20 mouse cellular contexts compared by ENCODE assay signal in genomic region chr15:85690875-85691274, GRCm38 (mm10). TPM values are rescaled to one million over a fixed set of nuclear protein-coding genes. Genes with fewer than 3 reads are reported as not detected.
A peak's percentile ranks its signal among the peaks of the same experiment; 100 is the strongest.
DNase-seq lines count a peak whose midpoint lies in the region; TF ChIP-seq lines count a peak whose summit lies in the region.
"Had no signal": no experiment of that assay in that cellular context is flagged by ENCODE, and none has a peak within 500 bp of the region (broad histone marks: within the 10 kb centered on the region; RNA-seq: fewer than 3 reads in every experiment).

No protein-coding gene starts in this region.

- no peak for TF ChIP-seq CTCF in gastrocnemius, adult 2 months (IDR thresholded peaks at IDR 0.05)
- TF ChIP-seq CTCF in layer of hippocampus, adult 2 months (conservative IDR thresholded peaks at IDR 0.05): no peak

- intact Hi-C loops in gastrocnemius, adult 2 months (cut with DNase I): no loop called here
- intact Hi-C loops in gastrocnemius, postnatal 14 days (cut with DNase I; ENCODE audit: low total_unique reads): no loop called here

- H3K4me3 ChIP-seq in gastrocnemius, adult 2 months: 0 out of 2 replicates have a peak overlapping the region, but pooled peaks have one; percentile 15
- no peak overlapping the region for H3K4me3 ChIP-seq in layer of hippocampus, adult 2 months
- H3K4me3 ChIP-seq: embryonic facial prominence, embryonic 15.5 days; erythroblast, embryonic 14.5 days; forebrain, embryonic 10.5 days; heart, embryonic 15.5 days; hindbrain, embryonic 10.5 days; hindbrain, embryonic 15.5 days had no signal

- DNase-seq in adrenal gland, adult 2 months: peak; percentile 67
- no peak for DNase-seq in adrenal gland, adult 8-10 months
- peak; percentile 44 for DNase-seq in gastrocnemius, adult 2 months
- DNase-seq in gastrocnemius, postnatal 14 days: no peak
- no peak for DNase-seq in layer of hippocampus, adult 2 months (ENCODE audit: low spot score in 2 of 2)
- no peak for DNase-seq in layer of hippocampus, adult 11-12 months (ENCODE audit: low spot score)
- DNase-seq in retina, postnatal 1 day: no peak
- DNase-seq: B cell, adult 2 months; cerebellum, postnatal 14 days; embryo, embryonic 11 days; heart, adult 18-20 months had no signal

- peak overlapping the region; percentile 86 for H3K27ac ChIP-seq in gastrocnemius, adult 2 months
- H3K27ac ChIP-seq in layer of hippocampus, adult 2 months: peak overlapping the region; percentile 100
- H3K27ac ChIP-seq: embryonic facial prominence, embryonic 15.5 days; forebrain, embryonic 10.5 days; heart, embryonic 15.5 days; hindbrain, embryonic 10.5 days; hindbrain, embryonic 15.5 days had no signal

RNA-seq across cellular contexts. Expression of gene Ppara, which starts 43.9 kb away (rescaled TPM):
- 10 to 100 TPM; 37.2 to 48.9 TPM for total RNA-seq in adrenal gland, adult 2 months (2021)
- 6.3 and 8.5 TPM in 2 replicates for polyA plus RNA-seq in adrenal gland, adult 2 months (2012; rRNA removed)
- 10 to 100 TPM in 3 of 4 experiments, 1 to 10 TPM in 1; 6.9 to 25.9 (median 18.7) TPM for total RNA-seq in adrenal gland, adult 8-10 months (2022)
- total RNA-seq in gastrocnemius, adult 2 months (2021): 10 to 100 TPM; 15.4 to 47.2 TPM
- total RNA-seq in gastrocnemius, postnatal 14 days (2021): 10 to 100 TPM in 1 of 2 experiments, 1 to 10 TPM in 1; 6.3 to 16.3 TPM
- total RNA-seq in layer of hippocampus, adult 2 months (2021): 1 to 10 TPM; 3.1 to 3.9 TPM
- total RNA-seq: common myeloid progenitor, adult 5-6 weeks had no signal
- polyA plus RNA-seq: erythroblast, embryonic 14.5 days; G1E; inflammation-experienced regulatory T-cells, adult 6 months had no signal

Comparison
In these comparisons a context has a peak if more than half of its experiments do, and no peak if none do; other contexts are left out.
1. DNase-seq: peak in adrenal gland, adult 2 months (single experiment) and gastrocnemius, adult 2 months (single experiment); none in adrenal gland, adult 8-10 months (single experiment), gastrocnemius, postnatal 14 days (single experiment), layer of hippocampus, adult 2 months (0 of 2), layer of hippocampus, adult 11-12 months (single experiment) and retina, postnatal 1 day (single experiment).